Mouse (Mus musculus) neural tube, embryonic 11.5 days (tissue): ENCODE measurements around the gene Ano4. TPM values are rescaled to one million over a fixed set of nuclear protein-coding genes. Genes with fewer than 3 reads are reported as not detected.

ENCODE experiments used
- polyA plus RNA-seq: library from polyadenylated mRNA; unstranded; fragments of >200 nt; fragmentation: Nextera tagmentation; extraction: Ambion mirVana; gene quantifications from 2 replicates; pipeline ENCODE4 v1.2.1, GENCODE M21; 2014

Gene Ano4
- polyA plus RNA-seq, 1 experiment from 2014 or later, result 1.4 TPM

Other genes starting within 250 kb of the Ano4 start
- 7.4 and 8.0 TPM in 2 replicates for gene Gas2l3, start 99.2 kb upstream of the Ano4 start, polyA plus RNA-seq
- gene Nr1h4, start 188.8 kb upstream of the Ano4 start, polyA plus RNA-seq, result not detected in 2 replicates